Mouse (Mus musculus) bone marrow macrophage, adult 2 months (primary cell): ENCODE results near the gene Asb13.

Source experiments
- CTCF ChIP-seq: IDR thresholded peaks from 2 replicates; pipeline ENCODE4 v1.5.1; 2012; ENCODE audit warnings: low read depth, mild to moderate bottlenecking, low read length, moderate library complexity
- POLR2A ChIP-seq: IDR thresholded peaks from 2 replicates; pipeline ENCODE4 v1.6.1; 2012; ENCODE audit warnings: mild to moderate bottlenecking, low read depth, low read length, borderline replicate concordance

GRCm38 (mm10) chr13:3668068-3668467 is 34.2 kb downstream of the Asb13 start:
- TF ChIP-seq CTCF (no peak), POLR2A (no peak)
